Mouse (Mus musculus) embryonic facial prominence, embryonic 12.5 days (tissue): ENCODE measurements around the gene Cd3d. TPM values are rescaled to one million over a fixed set of nuclear protein-coding genes. Genes with fewer than 3 reads are reported as not detected.

Experiments used
- ATAC-seq: fragments of 200-750 bp; cut with Nextera tagmentation; 2 replicates; pipeline ENCODE4 v1.8.0; 2017; ENCODE audit not compliant: insufficient number of reproducible peaks, insufficient read depth, low FRiP score, low TSS enrichment
- H3K27ac ChIP-seq: fragments of 300-500 bp; sonication (generic); 2 replicates; pipeline ENCODE4 v1.5.1; 2016; ENCODE audit warnings: mild to moderate bottlenecking
- H3K27me3 ChIP-seq: fragments of 300-500 bp; sonication (generic); 2 replicates; pipeline ENCODE4 v1.6.1; 2016; ENCODE audit warnings: mild to moderate bottlenecking, moderate library complexity
- H3K36me3 ChIP-seq: fragments of 300-500 bp; sonication (generic); 2 replicates; pipeline ENCODE4 v1.6.1; 2016; ENCODE audit warnings: mild to moderate bottlenecking
- H3K4me1 ChIP-seq: fragments of 300-500 bp; sonication (generic); 2 replicates; pipeline ENCODE4 v1.6.1; 2016
- H3K4me2 ChIP-seq: fragments of 300-500 bp; sonication (generic); replicated peaks from 2 replicates; pipeline ENCODE4 v1.6.1; 2016; ENCODE audit warnings: mild to moderate bottlenecking, moderate library complexity
- H3K4me3 ChIP-seq: fragments of 300-500 bp; sonication (generic); 2 replicates; pipeline ENCODE4 v1.5.1; 2016; ENCODE audit warnings: mild to moderate bottlenecking
- H3K9ac ChIP-seq: fragments of 300-500 bp; sonication (generic); 2 replicates; pipeline ENCODE4 v1.6.1; 2016; ENCODE audit warnings: mild to moderate bottlenecking, moderate library complexity
- H3K9me3 ChIP-seq: fragments of 300-500 bp; sonication (generic); 2 replicates; pipeline ENCODE4 v1.6.1; 2016; ENCODE audit warnings: mild to moderate bottlenecking, moderate library complexity
- WGBS: fragments of 180-500 bp; shearing (Covaris S2); methylation state at CpG from one replicate; pipeline ENCODE4 v1.1.7; 2016; 5-methylcytosine and 5-hydroxymethylcytosine counted together
- polyA plus RNA-seq: library from polyadenylated mRNA; unstranded; fragments of >200 nt; fragmentation: Nextera tagmentation; extraction: Ambion mirVana; gene quantifications from 2 replicates; pipeline ENCODE4 v1.2.1, GENCODE M21; 2016

The Cd3d gene
- polyA plus RNA-seq, 1 experiment from 2014 or later = not detected

DNA sequence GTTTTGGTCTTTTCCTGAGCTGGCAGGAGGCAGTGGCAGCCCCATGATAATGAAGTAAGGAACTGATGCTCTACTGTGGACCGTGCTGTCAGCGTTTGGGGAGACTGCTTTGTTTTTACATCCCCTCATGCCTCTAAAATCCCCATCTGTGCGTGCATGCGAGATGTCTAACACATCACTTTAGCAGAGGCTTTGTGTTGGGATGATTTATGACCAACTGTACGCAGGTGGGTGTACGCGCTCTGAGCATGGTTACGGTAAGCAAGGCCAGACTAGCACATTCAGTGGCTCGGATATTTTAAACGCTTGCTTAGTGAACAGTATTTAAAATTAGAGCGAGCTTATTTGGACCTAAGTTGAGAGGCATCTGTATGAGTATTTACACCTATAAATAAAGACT is 36.4 kb downstream of the Cd3d start:
- Histone ChIP-seq H3K4me1 (no peaks in the 10 kb centered on the region), H3K9ac (no peak overlapping the region), H3K9me3 (no peaks in the 10 kb centered on the region), H3K4me3 (no peak overlapping the region), H3K27ac (no peak overlapping the region), H3K36me3 (no peaks in the 10 kb centered on the region), H3K4me2 (no peak overlapping the region), H3K27me3 (no peaks in the 10 kb centered on the region)
- 86% methylated on average over 11 of the region's 11 CpGs for WGBS
- ATAC-seq = no peak

DNA sequence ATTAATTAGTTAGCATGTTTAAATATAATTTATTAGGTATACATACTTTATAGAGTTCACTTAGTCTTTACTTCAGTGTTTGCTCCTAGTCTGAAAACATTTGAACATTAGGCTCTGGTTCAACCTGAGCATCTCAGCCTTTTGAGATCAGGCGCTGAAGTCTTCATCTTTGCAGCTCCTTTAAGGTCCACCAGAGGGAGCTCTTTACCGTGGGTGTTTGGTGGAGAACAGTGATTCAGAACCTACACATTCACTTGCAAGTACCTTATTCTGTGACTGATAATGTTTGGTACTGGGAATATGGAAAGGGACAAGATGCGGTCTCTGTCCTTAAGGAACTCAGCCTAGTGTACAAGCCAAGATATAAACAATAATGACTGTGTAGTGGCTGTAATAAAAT is 41.2 kb downstream of the Cd3d start:
- no peaks in the 10 kb centered on the region for H3K4me1 ChIP-seq
- H3K9ac ChIP-seq = no peak overlapping the region
- no peaks in the 10 kb centered on the region for H3K9me3 ChIP-seq
- 11% methylated on average over 3 of the region's 3 CpGs for WGBS
- no peak overlapping the region for H3K4me2 ChIP-seq
- no peak overlapping the region for H3K27ac ChIP-seq
- ATAC-seq = no peak
- no peak overlapping the region for H3K4me3 ChIP-seq
- 0 out of 2 replicates have a peak, but pooled peaks cover under 1% of the 10 kb centered on the region for H3K27me3 ChIP-seq
- no peaks in the 10 kb centered on the region for H3K36me3 ChIP-seq

DNA sequence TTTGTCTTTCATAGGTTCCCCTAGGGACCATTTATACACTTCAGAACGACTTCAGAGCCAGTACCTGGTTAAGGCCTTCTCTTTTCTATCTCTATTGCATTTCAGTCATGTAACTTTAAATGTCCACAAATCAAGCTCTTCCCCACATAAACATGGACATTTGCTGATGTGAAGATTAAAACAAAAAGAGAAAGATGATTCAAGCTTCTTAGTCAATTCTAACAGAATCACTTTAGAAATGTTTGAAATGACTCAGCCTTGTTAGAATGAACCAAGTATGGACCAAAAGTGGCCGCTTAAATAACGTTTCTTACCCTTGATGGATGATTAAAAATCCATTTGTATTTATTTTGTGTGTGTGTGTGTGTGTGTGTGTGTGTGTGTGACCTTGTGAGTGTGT is 42.1 kb downstream of the Cd3d start:
- Histone ChIP-seq H3K36me3 (no peaks in the 10 kb centered on the region), H3K27ac (no peak overlapping the region), H3K9ac (no peak overlapping the region), H3K9me3 (no peaks in the 10 kb centered on the region), H3K27me3 (peaks cover 7% of the 10 kb centered on the region; the same call in 1 of the 2 replicates), H3K4me3 (no peak overlapping the region), H3K4me2 (no peak overlapping the region), H3K4me1 (no peaks in the 10 kb centered on the region)
- 49% methylated on average over 3 of the region's 3 CpGs for WGBS
- no peak for ATAC-seq

DNA sequence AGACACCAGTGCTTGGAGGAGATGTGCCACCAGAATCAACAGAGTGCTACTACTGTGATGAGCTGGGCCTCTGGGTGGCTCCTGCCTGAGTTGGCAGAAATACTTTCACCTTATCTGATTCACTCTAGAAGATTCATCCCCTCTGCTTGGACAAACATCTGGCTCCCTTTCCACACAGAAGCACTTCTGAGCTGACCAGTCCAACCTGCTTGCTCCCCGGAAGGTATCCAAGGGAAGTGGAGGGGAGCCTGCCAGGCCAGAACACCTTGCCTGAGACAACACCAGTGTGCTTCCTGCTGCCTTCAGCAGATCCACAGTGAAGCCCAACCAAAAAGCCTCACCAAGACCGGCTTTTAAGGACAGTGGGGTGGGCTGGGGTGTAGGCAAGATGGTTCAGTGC is 42.6 kb downstream of the Cd3d start:
- H3K4me1 ChIP-seq = no peaks in the 10 kb centered on the region
- no peak for ATAC-seq
- no peak overlapping the region for H3K9ac ChIP-seq
- no peak overlapping the region for H3K4me3 ChIP-seq
- H3K36me3 ChIP-seq = no peaks in the 10 kb centered on the region
- H3K27ac ChIP-seq = no peak overlapping the region
- peaks cover 9% of the 10 kb centered on the region; the same call in 1 of the 2 replicates for H3K27me3 ChIP-seq
- WGBS = 71% methylated on average over 2 of the region's 2 CpGs
- no peak overlapping the region for H3K4me2 ChIP-seq
- no peaks in the 10 kb centered on the region for H3K9me3 ChIP-seq

DNA sequence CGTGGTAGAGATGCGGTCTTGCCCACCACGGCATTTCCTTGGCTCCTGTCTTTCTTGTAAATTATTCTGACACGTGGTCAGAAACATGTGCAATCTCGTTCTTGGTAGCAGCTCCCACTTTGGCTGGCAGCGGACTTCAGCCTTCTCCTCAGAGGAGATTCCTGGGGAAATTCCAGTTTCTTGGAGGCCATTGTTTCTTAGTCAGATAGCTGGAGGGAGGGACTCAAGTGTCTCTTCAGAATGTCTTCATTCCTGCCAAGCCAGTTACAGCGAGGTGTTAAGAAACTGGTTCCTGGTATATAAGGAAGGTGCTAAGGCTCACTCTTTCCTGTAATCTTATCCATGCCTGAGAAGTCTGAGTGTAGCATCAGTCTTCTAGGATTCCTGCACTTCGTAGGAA is 45.8 kb downstream of the Cd3d start:
- no peaks in the 10 kb centered on the region for H3K9me3 ChIP-seq
- H3K27ac ChIP-seq = no peak overlapping the region
- peaks cover 13% of the 10 kb centered on the region; the same call in 1 of the 2 replicates for H3K27me3 ChIP-seq
- no peaks in the 10 kb centered on the region for H3K4me1 ChIP-seq
- no peak overlapping the region for H3K4me2 ChIP-seq
- no peak overlapping the region for H3K4me3 ChIP-seq
- WGBS = 81% methylated on average over 8 of the region's 8 CpGs
- H3K9ac ChIP-seq = no peak overlapping the region
- ATAC-seq = no peak
- no peaks in the 10 kb centered on the region for H3K36me3 ChIP-seq

GRCm38 (mm10) chr9:45030341-45030740 is 48.8 kb downstream of the Cd3d start:
- 66% methylated on average over 6 of the region's 6 CpGs for WGBS
- no peak overlapping the region for H3K9ac ChIP-seq
- H3K4me2 ChIP-seq = no peak overlapping the region
- H3K4me1 ChIP-seq = no peaks in the 10 kb centered on the region
- H3K27ac ChIP-seq = no peak overlapping the region
- ATAC-seq = no peak
- H3K4me3 ChIP-seq = no peak overlapping the region
- H3K9me3 ChIP-seq = no peaks in the 10 kb centered on the region
- H3K36me3 ChIP-seq = no peaks in the 10 kb centered on the region
- peaks cover 13% of the 10 kb centered on the region; the same call in 1 of the 2 replicates for H3K27me3 ChIP-seq

DNA sequence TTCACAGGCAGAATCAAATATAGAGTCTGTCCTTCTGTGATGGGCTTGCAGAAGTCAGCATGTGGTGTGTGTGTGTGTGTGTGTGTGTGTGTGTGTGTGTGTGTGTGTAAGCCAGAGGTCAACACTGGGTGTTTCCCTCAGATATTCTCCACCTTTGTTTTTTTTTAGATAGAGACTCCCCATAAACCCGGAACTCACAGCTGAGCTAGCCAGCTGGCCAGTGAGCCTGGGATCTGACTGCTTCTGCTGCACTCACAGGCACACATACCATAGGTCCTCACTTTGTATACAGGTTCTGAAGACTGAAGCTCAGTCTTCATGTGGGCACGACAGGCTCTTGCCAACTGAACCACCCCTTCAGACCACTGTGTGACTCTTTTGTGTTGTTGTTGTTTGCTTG is 50.7 kb downstream of the Cd3d start:
- no peaks in the 10 kb centered on the region for H3K36me3 ChIP-seq
- H3K27ac ChIP-seq = no peak overlapping the region
- no peak overlapping the region for H3K9ac ChIP-seq
- WGBS = 81% methylated on average over 2 of the region's 2 CpGs
- H3K27me3 ChIP-seq = peaks cover 13% of the 10 kb centered on the region; the same call in 1 of the 2 replicates
- H3K4me2 ChIP-seq = no peak overlapping the region
- ATAC-seq = no peak
- no peaks in the 10 kb centered on the region for H3K4me1 ChIP-seq
- H3K9me3 ChIP-seq = no peaks in the 10 kb centered on the region
- H3K4me3 ChIP-seq = no peak overlapping the region

- H3K4me3 ChIP-seq = no peak overlapping the region
- H3K27me3 ChIP-seq = peaks cover 11% of the 10 kb centered on the region; the same call in 1 of the 2 replicates
- H3K9me3 ChIP-seq = no peaks in the 10 kb centered on the region
- H3K4me1 ChIP-seq = no peaks in the 10 kb centered on the region
- no peak overlapping the region for H3K9ac ChIP-seq
- no peak overlapping the region for H3K27ac ChIP-seq
- H3K36me3 ChIP-seq = no peaks in the 10 kb centered on the region
- no peak for ATAC-seq
- H3K4me2 ChIP-seq = no peak overlapping the region
- 76% methylated on average over 3 of the region's 3 CpGs for WGBS
Measured at GRCm38 (mm10) chr9:45034526-45034925, 52.9 kb downstream of the Cd3d start.

Other genes starting within 250 kb of the Cd3d start
- gene Phldb1, start 246.6 kb upstream of the Cd3d start, polyA plus RNA-seq = 57.1 and 60.7 TPM in 2 replicates
- 193 and 197 TPM in 2 replicates for gene Arcn1, start 213.9 kb upstream of the Cd3d start, polyA plus RNA-seq
- gene Ift46, start 213.9 kb upstream of the Cd3d start, polyA plus RNA-seq = 151 and 153 TPM in 2 replicates
- 3.8 and 4.1 TPM in 2 replicates for gene Tmem25, start 182.5 kb upstream of the Cd3d start, polyA plus RNA-seq
- gene Ttc36, start 178.7 kb upstream of the Cd3d start, polyA plus RNA-seq = 0.40 TPM in 1 of 2 replicates, not detected in the other
- 23.5 and 24.4 TPM in 2 replicates for gene Kmt2a, start 100.5 kb upstream of the Cd3d start, polyA plus RNA-seq
- 538 and 574 TPM in 2 replicates for gene Atp5l, start 61.0 kb upstream of the Cd3d start, polyA plus RNA-seq
- 25.7 and 26.3 TPM in 2 replicates for gene Ube4a, start 16.2 kb upstream of the Cd3d start, polyA plus RNA-seq
- not detected in 2 replicates for gene Cd3g, start 1.4 kb upstream of the Cd3d start, polyA plus RNA-seq
- not detected in 2 replicates for gene Cd3e, start 27.8 kb downstream of the Cd3d start, polyA plus RNA-seq
- gene Mpzl2, start 58.0 kb downstream of the Cd3d start, polyA plus RNA-seq = 8.8 and 11.3 TPM in 2 replicates
- gene Mpzl3, start 73.4 kb downstream of the Cd3d start, polyA plus RNA-seq = 1.7 and 1.9 TPM in 2 replicates
- gene Jaml, start 97.4 kb downstream of the Cd3d start, polyA plus RNA-seq = 0.23 and 0.38 TPM in 2 replicates
- 5.4 and 5.7 TPM in 2 replicates for gene Scn2b, start 136.0 kb downstream of the Cd3d start, polyA plus RNA-seq
- gene Scn4b, start 156.6 kb downstream of the Cd3d start, polyA plus RNA-seq = 0.35 and 0.41 TPM in 2 replicates
- gene BC049352, start 200.2 kb downstream of the Cd3d start, polyA plus RNA-seq = 0.36 and 0.38 TPM in 2 replicates
- 0.22 and 0.56 TPM in 2 replicates for gene Tmprss4, start 222.3 kb downstream of the Cd3d start, polyA plus RNA-seq